Mouse (Mus musculus) small intestine, adult 2 months (tissue): ENCODE results near the gene Rabl6.

Source experiments
- CTCF ChIP-seq: fragments of 200-500 bp; IDR thresholded peaks from 2 replicates; pipeline ENCODE4 v1.5.1; 2012; ENCODE audit warnings: low read depth, mild to moderate bottlenecking, control low read depth, inconsistent platforms, low read length, moderate library complexity, mixed read lengths; ENCODE audit not compliant: insufficient replicate concordance, insufficient read length; ENCODE audit errors: extremely low read depth
- POLR2A ChIP-seq: fragments of 200-500 bp; IDR thresholded peaks from 2 replicates; pipeline ENCODE4 v1.6.1; 2012; ENCODE audit warnings: low read depth, mild to moderate bottlenecking, control low read depth, inconsistent platforms, low read length, moderate library complexity

DNA sequence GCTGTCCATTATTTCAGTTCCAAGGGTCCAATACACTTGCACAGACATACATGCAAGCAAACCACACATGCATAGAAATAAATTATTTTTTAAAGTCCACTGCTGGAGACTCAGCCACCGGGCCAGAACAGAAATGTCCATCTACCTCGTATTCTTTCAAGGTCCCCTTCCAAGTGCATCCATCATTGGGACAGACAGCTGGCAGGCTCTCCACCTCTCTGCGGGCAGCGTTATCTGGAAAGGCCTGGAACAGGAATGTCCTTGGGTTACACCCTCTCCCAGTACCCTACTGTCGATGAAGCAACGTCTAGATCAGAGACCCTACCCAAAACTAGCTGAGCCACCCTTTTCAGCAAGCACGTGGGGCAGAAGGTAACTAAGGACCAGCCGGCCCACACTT is 71.8 kb downstream of the Rabl6 start:
- no peak for TF ChIP-seq CTCF
- no peak for TF ChIP-seq POLR2A
